Mouse (Mus musculus) CH12.LX (cell line): Measurements from ENCODE around the gene Gm49368. TPM values are rescaled to one million over a fixed set of nuclear protein-coding genes. Genes with fewer than 3 reads are reported as not detected.
A peak's percentile ranks its signal among the peaks of the same experiment; 100 is the strongest.

ENCODE experiments used
- DNase-seq: peaks from one replicate; pipeline ENCODE4 v3.0.0-alpha.2; 2013; ENCODE audit errors: extremely low read depth
- H3K27ac ChIP-seq: 2 replicates; pipeline ENCODE4 v1.5.1; 2012; ENCODE audit warnings: low read depth, mild to moderate bottlenecking, control low read depth, moderate library complexity; ENCODE audit not compliant: insufficient read depth
- H3K27me3 ChIP-seq: replicated peaks from 2 replicates; pipeline ENCODE3; 2012; ENCODE audit warnings: inconsistent platforms
- H3K36me3 ChIP-seq, 2 experiments: replicated peaks in 1 of 2; 2 replicates each; pipeline versions ENCODE3 to v1.6.1; 2012; ENCODE audit warnings: inconsistent platforms in 1 of 2, low read length in 1 of 2, mild to moderate bottlenecking in 1 of 2, mixed read lengths in 1 of 2, moderate library complexity in 1 of 2; ENCODE audit not compliant: control insufficient read depth in 1 of 2, insufficient read depth in 1 of 2
- H3K4me1 ChIP-seq, 2 experiments: 2 replicates each; pipeline ENCODE4 v1.6.1; 2012; ENCODE audit warnings: inconsistent platforms in 1 of 2, moderate library complexity in 1 of 2; ENCODE audit not compliant: insufficient read depth in 2 of 2, control insufficient read depth in 1 of 2
- H3K4me2 ChIP-seq: 2 replicates; pipeline ENCODE4 v1.6.1; 2012; ENCODE audit warnings: low read depth, mild to moderate bottlenecking, control low read depth; ENCODE audit not compliant: poor library complexity, insufficient read depth, severe bottlenecking
- H3K4me3 ChIP-seq, 3 experiments: fragments of 150-350 bp in 1 of 3; sonication (generic) in 1 of 3; replicated peaks in 1 of 3; 2 replicates each; pipeline versions ENCODE3 to v1.5.1; 2011 to 2012; ENCODE audit warnings: low read depth in 2 of 3, low read length in 2 of 3, mild to moderate bottlenecking in 2 of 3, moderate library complexity in 2 of 3, control low read depth in 1 of 3, improper control_type of control experiment in 1 of 3, inconsistent platforms in 1 of 3, mixed read lengths in 1 of 3; ENCODE audit not compliant: poor library complexity in 1 of 3
- H3K79me2 ChIP-seq: replicated peaks from 2 replicates; pipeline ENCODE4 v1.6.1; 2012; ENCODE audit warnings: mild to moderate bottlenecking, moderate library complexity; ENCODE audit not compliant: control insufficient read depth, poor library complexity, insufficient read depth, severe bottlenecking; ENCODE audit errors: extremely low read depth
- H3K9ac ChIP-seq: 2 replicates; pipeline ENCODE4 v1.6.1; 2012; ENCODE audit warnings: low read depth, mild to moderate bottlenecking, control low read depth, moderate library complexity; ENCODE audit not compliant: insufficient read depth
- H3K9me3 ChIP-seq: replicated peaks from 2 replicates; pipeline ENCODE3; 2012; ENCODE audit warnings: low read length, inconsistent platforms, mixed read lengths
- CHD1 ChIP-seq: IDR thresholded peaks from 2 replicates; pipeline ENCODE4 v1.6.1; 2012; ENCODE audit warnings: low read depth, low read length, improper control_type of control experiment, inconsistent platforms
- CHD2 ChIP-seq: IDR thresholded peaks from 2 replicates; pipeline ENCODE4 v1.6.1; 2011; ENCODE audit warnings: low read length, improper control_type of control experiment
- CTCF ChIP-seq, 2 experiments: IDR thresholded peaks in 1 of 2; conservative IDR thresholded peaks in 1 of 2; 2 replicates each; pipeline ENCODE4 v1.5.1; 2011 to 2012; ENCODE audit warnings: low read depth in 2 of 2, low read length in 2 of 2, improper control_type of control experiment in 1 of 2, inconsistent platforms in 1 of 2, mild to moderate bottlenecking in 1 of 2, moderate library complexity in 1 of 2
- E2F4 ChIP-seq: IDR thresholded peaks from 2 replicates; pipeline ENCODE4 v1.6.1; 2011; ENCODE audit warnings: low read depth, low read length, improper control_type of control experiment; ENCODE audit not compliant: insufficient replicate concordance
- EP300 ChIP-seq: IDR thresholded peaks from 2 replicates; pipeline ENCODE4 v1.6.1; 2011; ENCODE audit warnings: low read length, improper control_type of control experiment
- IRF4 ChIP-seq: IDR thresholded peaks from 2 replicates; pipeline ENCODE4 v1.6.1; 2014; ENCODE audit warnings: low read depth, mild to moderate bottlenecking, inconsistent platforms, low read length, improper control_type of control experiment
- KAT2A ChIP-seq: IDR thresholded peaks from 2 replicates; pipeline ENCODE4 v1.6.1; 2012; ENCODE audit warnings: low read length, improper control_type of control experiment, inconsistent platforms; ENCODE audit not compliant: insufficient replicate concordance
- MAFK ChIP-seq: IDR thresholded peaks from 2 replicates; pipeline ENCODE4 v1.6.1; 2011; ENCODE audit warnings: low read length, improper control_type of control experiment; ENCODE audit not compliant: insufficient replicate concordance
- MEF2A ChIP-seq: IDR thresholded peaks from 2 replicates; pipeline ENCODE4 v1.6.1; 2014; ENCODE audit warnings: low read depth, mild to moderate bottlenecking, inconsistent platforms, low read length, improper control_type of control experiment, borderline replicate concordance
- PAX5 ChIP-seq: IDR thresholded peaks from 2 replicates; pipeline ENCODE4 v1.6.1; 2012; ENCODE audit warnings: low read length, inconsistent platforms, mixed read lengths
- POLR2A ChIP-seq: IDR thresholded peaks from 2 replicates; pipeline ENCODE4 v1.6.1; 2011; ENCODE audit warnings: low read depth, mild to moderate bottlenecking, improper control_type of control experiment, low read length
- RAD21 ChIP-seq: IDR thresholded peaks from 2 replicates; pipeline ENCODE4 v1.6.1; 2011; ENCODE audit warnings: low read depth, mild to moderate bottlenecking, low read length, improper control_type of control experiment, moderate library complexity
- RCOR1 ChIP-seq: conservative IDR thresholded peaks from 2 replicates; pipeline ENCODE4 v1.6.1; 2012; ENCODE audit warnings: low read depth, mild to moderate bottlenecking, inconsistent platforms, low read length, improper control_type of control experiment
- SIN3A ChIP-seq: IDR thresholded peaks from 2 replicates; pipeline ENCODE4 v1.6.1; 2012; ENCODE audit warnings: low read length, improper control_type of control experiment, inconsistent platforms
- SMC3 ChIP-seq: IDR thresholded peaks from 2 replicates; pipeline ENCODE4 v1.6.1; 2011; ENCODE audit warnings: low read depth, low read length, improper control_type of control experiment
- TBP ChIP-seq: conservative IDR thresholded peaks from 2 replicates; pipeline ENCODE4 v1.6.1; 2011; ENCODE audit warnings: low read depth, low read length, improper control_type of control experiment
- TCF12 ChIP-seq: IDR thresholded peaks from 2 replicates; pipeline ENCODE4 v1.6.1; 2014; ENCODE audit warnings: low read depth, mild to moderate bottlenecking, inconsistent platforms, low read length, improper control_type of control experiment
- ZKSCAN1 ChIP-seq: IDR thresholded peaks from 2 replicates; pipeline ENCODE4 v1.6.1; 2012; ENCODE audit warnings: low read depth, inconsistent platforms, low read length, improper control_type of control experiment, borderline replicate concordance
- ZMIZ1 ChIP-seq: IDR thresholded peaks from 2 replicates; pipeline ENCODE4 v1.6.1; 2012; ENCODE audit warnings: low read depth, mild to moderate bottlenecking, inconsistent platforms, low read length, improper control_type of control experiment
- ZNF384 ChIP-seq: IDR thresholded peaks from 2 replicates; pipeline ENCODE4 v1.6.1; 2012; ENCODE audit warnings: low read depth, low read length, improper control_type of control experiment, inconsistent platforms
- dilution Hi-C: fragments of 300-500 bp; cut with MboI; formaldehyde crosslinking; loops from 2 replicates; pipeline ENCODE4 v1.14.3; 2020; ENCODE audit warnings: low sequenced_read_pairs; ENCODE audit not compliant: extremely low pct_unique_long_range_greater_than_20kb, extremely low pct_ligation_motif_present
- in situ Hi-C: fragments of 300-500 bp; cut with MboI; formaldehyde crosslinking; loops from 3 replicates; pipeline ENCODE4 v1.14.3; 2019; ENCODE audit warnings: low sequenced_read_pairs, low pct_ligation_motif_present, low pct_unique_long_range_greater_than_20kb, mixed read lengths
- polyA plus RNA-seq: library from polyadenylated mRNA; unstranded; fragments of >175 nt; gene quantifications from 2 replicates; pipeline ENCODE4 v1.2.1, GENCODE M21; 2012; ENCODE audit warnings: low read depth; ENCODE audit not compliant: insufficient read length
- total RNA-seq, 2 experiments: library from RNA; depleted of rRNA; stranded (reverse); fragments of 300-350 nt in 1 of 2; fragments of >200 nt in 1 of 2; gene quantifications; 2 replicates each; pipeline ENCODE4 v1.2.3; 2012 to 2014

Gene Gm49368
- total and polyA plus RNA-seq, 3 experiments = not detected

DNA sequence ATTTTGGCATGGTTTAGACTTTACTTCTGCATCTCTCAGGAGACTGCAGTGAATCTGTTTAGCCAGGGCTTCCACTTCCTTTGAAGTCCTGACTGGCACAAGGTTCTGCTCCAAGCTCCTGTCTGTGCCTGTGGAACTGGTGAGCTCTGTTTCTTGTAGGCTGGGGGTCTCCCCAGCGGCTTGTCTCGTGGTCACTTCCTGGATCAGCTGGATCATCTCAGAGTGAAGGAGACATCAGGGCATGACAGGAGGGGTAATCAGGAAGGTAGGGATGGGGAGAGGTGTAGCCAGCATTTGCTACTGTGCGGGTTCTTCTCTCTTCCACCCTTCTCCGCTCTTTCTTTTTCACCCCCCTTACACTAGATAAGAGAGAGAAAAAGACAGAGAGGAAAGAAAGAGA, 9.3 kb downstream of the Gm49368 start:
- H3K27me3 ChIP-seq = no peaks in the 10 kb centered on the region
- H3K4me2 ChIP-seq = no peak overlapping the region
- H3K4me3 ChIP-seq = no peak overlapping the region
- no peak for TF ChIP-seq CHD1
- no peak for TF ChIP-seq RCOR1
- TF ChIP-seq SIN3A = no peak
- no peak for TF ChIP-seq EP300
- no peak for TF ChIP-seq SMC3
- TF ChIP-seq TCF12 = no peak
- TF ChIP-seq MEF2A = no peak
- no peak for TF ChIP-seq PAX5
- no peak for TF ChIP-seq KAT2A
- no peak for DNase-seq
- H3K79me2 ChIP-seq = no peaks in the 10 kb centered on the region
- dilution Hi-C loops = no loop called here
- H3K9me3 ChIP-seq = no peaks in the 10 kb centered on the region
- no peak overlapping the region for H3K27ac ChIP-seq
- in situ Hi-C loops = no loop called here
- H3K36me3 ChIP-seq = no peaks in the 10 kb centered on the region
- H3K4me1 ChIP-seq = peaks cover 2 to 19% of the 10 kb centered on the region in 2 experiments; a peak in 2 of 4 replicates
- H3K9ac ChIP-seq = no peak overlapping the region

DNA sequence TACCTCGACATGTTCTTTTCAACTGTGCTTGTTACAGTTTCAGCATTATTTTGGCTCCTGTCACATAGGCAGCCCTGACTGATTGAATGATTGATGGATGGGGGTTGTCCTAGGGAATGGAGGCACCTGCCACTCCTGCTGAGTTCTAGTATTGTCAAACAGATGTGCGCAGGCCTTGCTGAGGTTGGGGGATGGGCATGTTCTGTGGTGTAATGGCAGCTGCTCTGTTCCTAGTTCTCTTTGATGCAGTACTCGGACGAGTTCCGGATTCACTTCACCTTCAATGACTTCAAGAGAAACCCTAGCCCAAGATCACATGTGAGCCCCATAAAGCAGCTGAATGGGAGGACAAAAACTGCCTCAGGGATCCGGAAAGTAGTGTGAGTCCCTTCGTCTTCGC, 17.5 kb downstream of the Gm49368 start:
- in situ Hi-C loops = no loop called here

DNA sequence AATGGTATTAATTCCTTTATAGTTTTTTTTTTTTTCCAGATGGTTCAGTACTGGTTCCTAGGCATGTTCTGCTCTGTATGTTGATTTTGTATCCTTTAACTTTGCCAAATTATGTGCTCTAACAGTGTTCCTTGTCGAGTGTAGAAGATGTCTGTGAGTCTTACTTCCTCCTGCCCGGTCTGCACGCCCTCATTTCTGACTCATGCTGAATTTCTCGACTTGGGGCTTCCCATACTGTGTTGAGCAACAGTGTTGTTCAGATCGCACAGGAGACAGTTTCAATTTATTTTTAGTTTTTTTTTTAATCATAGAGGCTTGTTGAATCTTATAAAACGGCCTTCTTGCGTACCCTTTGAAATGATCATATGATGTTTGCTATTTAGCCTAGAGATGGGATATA, 26.7 kb downstream of the Gm49368 start:
- peaks cover 11% of the 10 kb centered on the region for H3K27me3 ChIP-seq
- peaks cover 0 to 7% of the 10 kb centered on the region in 2 experiments; a peak in 2 of 4 replicates for H3K4me1 ChIP-seq
- in situ Hi-C loops (no loop called here), dilution Hi-C loops (no loop called here)
- no peak overlapping the region for H3K4me3 ChIP-seq
- H3K36me3 ChIP-seq = no peaks in the 10 kb centered on the region
- no peak for DNase-seq
- no peak overlapping the region for H3K9ac ChIP-seq
- H3K27ac ChIP-seq = no peak overlapping the region
- no peak for TF ChIP-seq E2F4
- no peak for TF ChIP-seq RAD21
- no peak for TF ChIP-seq POLR2A
- no peak for TF ChIP-seq ZKSCAN1
- TF ChIP-seq CTCF (conservative IDR thresholded peaks at IDR 0.05 in 1 of 2, IDR thresholded peaks at IDR 0.05 in 1 of 2; ENCODE audit: low read depth in 2 of 2, low read length in 2 of 2) = no peak
- TF ChIP-seq MAFK = no peak
- TF ChIP-seq TBP = no peak
- no peak for TF ChIP-seq ZNF384
- TF ChIP-seq ZMIZ1 = no peak
- no peak for TF ChIP-seq SMC3
- TF ChIP-seq, all 38 proteins: peak for 0
- no peaks in the 10 kb centered on the region for H3K9me3 ChIP-seq
- H3K79me2 ChIP-seq = no peaks in the 10 kb centered on the region
- no peak overlapping the region for H3K4me2 ChIP-seq

More for the DNA sequence above, 17.5 kb downstream of the Gm49368 start:
- Histone ChIP-seq H3K36me3 (no peaks in the 10 kb centered on the region), H3K9ac (no peak overlapping the region), H3K27me3 (peaks cover 5% of the 10 kb centered on the region), H3K4me3 (no peak overlapping the region), H3K27ac (no peak overlapping the region), H3K4me1 (peaks cover 0 to 5% of the 10 kb centered on the region in 2 experiments; a peak in 2 of 4 replicates), H3K4me2 (no peak overlapping the region), H3K9me3 (no peaks in the 10 kb centered on the region), H3K79me2 (no peaks in the 10 kb centered on the region)
- dilution Hi-C loops = no loop called here
- TF ChIP-seq CHD2 (peak; percentile 57), IRF4 (no peak)
- no peak for DNase-seq
